ENCODE assay signal across 20 mouse cellular contexts in genomic region chrX:130019735-130020134, GRCm38 (mm10).
DNase-seq lines count a peak whose midpoint lies in the region; ATAC-seq and TF ChIP-seq lines count a peak whose summit lies in the region.
"Had no signal": no experiment of that assay in that cellular context is flagged by ENCODE, and none has a peak within 500 bp of the region (broad histone marks: within the 10 kb centered on the region; RNA-seq: fewer than 3 reads in every experiment).

No protein-coding gene starts in this region.

- TF ChIP-seq CTCF in lung, embryonic 14.5 days (IDR thresholded peaks at IDR 0.05; ENCODE audit: low read depth), result no peak
- TF ChIP-seq CTCF in brain, embryonic 14.5 days (IDR thresholded peaks at IDR 0.05; ENCODE audit: borderline replicate concordance, extremely low read depth, insufficient read depth, insufficient read length), result no peak

- no peaks in the 10 kb centered on the region for H3K9me3 ChIP-seq in lung, embryonic 14.5 days (ENCODE audit: low read depth, low read length)
- H3K9me3 ChIP-seq in midbrain, embryonic 10.5 days (replicated peaks), result no peaks in the 10 kb centered on the region
- H3K9me3 ChIP-seq: embryonic facial prominence, embryonic 15.5 days; heart, embryonic 13.5 days; hindbrain, embryonic 15.5 days had no signal

- DNase-seq in kidney, adult 9 months, result peak; percentile 1
- no peak for DNase-seq in kidney, postnatal 36 days
- DNase-seq in lung, embryonic 14.5 days, result peak; percentile 82
- DNase-seq in lung, adult 18-20 months, result no peak
- peak; percentile 67 for DNase-seq in brain, embryonic 14.5 days (ENCODE audit: low read depth)
- DNase-seq in adrenal gland, postnatal 4 days (ENCODE audit: low spot score in 2 of 2), result no peak
- DNase-seq in midbrain, embryonic 10.5 days (ENCODE audit: low spot score), result no peak
- DNase-seq: adrenal gland, adult 8-10 months; adrenal gland, postnatal 36 days; cerebellum, adult 18-20 months; cerebellum, adult 9-11 months; cerebellum, postnatal 36 days; gastrocnemius, adult 2 months; gastrocnemius, postnatal 36 days; heart, adult 11 months; heart, postnatal 36 days had no signal

- H3K4me2 ChIP-seq in lung, embryonic 14.5 days, result no peak overlapping the region
- H3K4me2 ChIP-seq: embryonic facial prominence, embryonic 15.5 days; heart, embryonic 13.5 days; hindbrain, embryonic 15.5 days had no signal

- H3K4me1 ChIP-seq in lung, embryonic 14.5 days (ENCODE audit: insufficient read depth), result no peaks in the 10 kb centered on the region
- H3K4me1 ChIP-seq in midbrain, embryonic 10.5 days, result no peaks in the 10 kb centered on the region
- H3K4me1 ChIP-seq: embryonic facial prominence, embryonic 15.5 days; heart, embryonic 13.5 days; hindbrain, embryonic 15.5 days had no signal

- no peaks in the 10 kb centered on the region for H3K36me3 ChIP-seq in lung, embryonic 14.5 days (ENCODE audit: insufficient read depth)
- H3K36me3 ChIP-seq in midbrain, embryonic 10.5 days, result no peaks in the 10 kb centered on the region
- H3K36me3 ChIP-seq: embryonic facial prominence, embryonic 15.5 days; heart, embryonic 13.5 days; hindbrain, embryonic 15.5 days had no signal

- no peak overlapping the region for H3K9ac ChIP-seq in lung, embryonic 14.5 days
- H3K9ac ChIP-seq: embryonic facial prominence, embryonic 15.5 days; heart, embryonic 13.5 days; hindbrain, embryonic 15.5 days had no signal

- peak; percentile 63; the same call in 1 of the 2 replicates for ATAC-seq in lung, embryonic 14.5 days (ENCODE audit: insufficient read depth)

- no peak overlapping the region for H3K4me3 ChIP-seq in lung, embryonic 14.5 days (ENCODE audit: low read depth, low read length)
- no peak overlapping the region for H3K4me3 ChIP-seq in midbrain, embryonic 10.5 days
- H3K4me3 ChIP-seq: embryonic facial prominence, embryonic 15.5 days; erythroblast, embryonic 14.5 days; gastrocnemius, adult 2 months; heart, embryonic 13.5 days; hindbrain, embryonic 15.5 days had no signal

- H3K27me3 ChIP-seq in lung, embryonic 14.5 days (ENCODE audit: insufficient read depth, low read length), result no peaks in the 10 kb centered on the region
- H3K27me3 ChIP-seq in midbrain, embryonic 10.5 days (ENCODE audit: low read depth, poor library complexity, severe bottlenecking), result no peaks in the 10 kb centered on the region
- H3K27me3 ChIP-seq: embryonic facial prominence, embryonic 15.5 days; heart, embryonic 13.5 days; hindbrain, embryonic 15.5 days had no signal

- 44% methylated on average over 1 of the region's 1 CpGs for WGBS in lung, embryonic 14.5 days
- 75% methylated on average over 1 of the region's 1 CpGs for WGBS in midbrain, embryonic 10.5 days

- H3K27ac ChIP-seq in lung, embryonic 14.5 days (ENCODE audit: low read depth), result no peak overlapping the region
- H3K27ac ChIP-seq in midbrain, embryonic 10.5 days (replicated peaks), result no peak overlapping the region
- H3K27ac ChIP-seq: embryonic facial prominence, embryonic 15.5 days; gastrocnemius, adult 2 months; heart, embryonic 13.5 days; hindbrain, embryonic 15.5 days had no signal

- TF ChIP-seq POLR2A in brain, embryonic 14.5 days (IDR thresholded peaks at IDR 0.05; ENCODE audit: borderline replicate concordance, extremely low read depth, insufficient read depth, insufficient read length, poor library complexity, severe bottlenecking), result no peak

Comparison
In these comparisons a context has a peak if more than half of its experiments do, and no peak if none do; other contexts are left out.
1. DNase-seq: peak in kidney, adult 9 months (single experiment), lung, embryonic 14.5 days (single experiment) and brain, embryonic 14.5 days (single experiment); none in kidney, postnatal 36 days (0 of 2), lung, adult 18-20 months (0 of 2), adrenal gland, postnatal 4 days (0 of 2) and midbrain, embryonic 10.5 days (single experiment).